Comparison of ENCODE assay signal across 14 mouse cellular contexts in genomic region chr4:31975260-31975950, GRCm38 (mm10).
"Had no signal": no experiment of that assay in that cellular context is flagged by ENCODE, and none has a peak within 500 bp of the region (broad histone marks: within the 10 kb centered on the region; RNA-seq: fewer than 3 reads in every experiment).

No protein-coding gene starts in this region.

- H3K9me3 ChIP-seq: liver, embryonic 13.5 days; midbrain, embryonic 12.5 days; midbrain, embryonic 15.5 days; neural tube, embryonic 13.5 days had no signal

- H3K27ac ChIP-seq: left cerebral cortex, adult 2 months; liver, embryonic 13.5 days; midbrain, embryonic 12.5 days; midbrain, embryonic 15.5 days; neural tube, embryonic 13.5 days had no signal

- H3K9ac ChIP-seq: liver, embryonic 13.5 days; midbrain, embryonic 12.5 days; midbrain, embryonic 15.5 days; neural tube, embryonic 13.5 days had no signal

- H3K27me3 ChIP-seq: liver, embryonic 13.5 days; midbrain, embryonic 12.5 days; midbrain, embryonic 15.5 days; neural tube, embryonic 13.5 days had no signal

- H3K4me2 ChIP-seq: liver, embryonic 13.5 days; midbrain, embryonic 12.5 days; midbrain, embryonic 15.5 days; neural tube, embryonic 13.5 days had no signal

- H3K4me3 ChIP-seq: left cerebral cortex, adult 2 months; liver, embryonic 13.5 days; midbrain, embryonic 12.5 days; midbrain, embryonic 15.5 days; myocyte; neural tube, embryonic 13.5 days had no signal

- H3K4me1 ChIP-seq: midbrain, embryonic 12.5 days; midbrain, embryonic 15.5 days had no signal

- DNase-seq: kidney, adult 2 months; layer of hippocampus, postnatal 36 days; liver, embryonic 13.5 days; lung, adult 2 months; lung, postnatal 14 days; lung, postnatal 4 days; thymus, adult 18-20 months; thymus, postnatal 36 days had no signal

- ATAC-seq: intestine, embryonic 16.5 days; midbrain, embryonic 15.5 days had no signal
